Mouse (Mus musculus): ENCODE measurements around the gene Plod3. TPM values are rescaled to one million over a fixed set of nuclear protein-coding genes. Genes with fewer than 3 reads are reported as not detected.

The Plod3 gene
- polyA plus RNA-seq, 1 experiment, result 124 TPM

DNA sequence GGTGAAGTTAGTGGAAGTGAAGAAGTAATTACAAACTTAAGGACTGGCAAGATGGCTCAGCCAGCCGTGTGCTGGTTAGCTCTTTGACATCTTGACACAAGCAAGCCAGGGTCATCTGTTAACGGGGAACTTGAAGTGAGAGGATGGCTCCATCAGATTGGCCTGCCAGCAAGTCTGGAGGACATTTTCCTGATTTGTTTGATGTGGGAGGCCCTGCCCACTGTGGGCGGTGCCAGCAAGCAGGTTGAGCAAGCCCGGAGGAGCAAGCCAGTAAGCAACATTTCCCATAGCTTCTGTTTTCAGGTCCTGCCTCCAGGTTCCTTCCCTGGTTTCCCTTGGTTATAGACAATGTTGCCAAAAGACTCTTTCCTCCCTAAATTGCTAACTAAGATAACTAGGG lies 31.2 kb upstream of the Plod3 start:
- TF ChIP-seq USF1 (IDR thresholded peaks at IDR 0.05; ENCODE audit: low read depth) (no peak), TCF12 (IDR thresholded peaks at IDR 0.05; ENCODE audit: insufficient read depth, poor library complexity, severe bottlenecking) (no peak), E2F4 (IDR thresholded peaks at IDR 0.05; ENCODE audit: insufficient read depth) (no peak), REST (IDR thresholded peaks at IDR 0.05; ENCODE audit: insufficient read depth, insufficient read length) (no peak), SRF (IDR thresholded peaks at IDR 0.05; ENCODE audit: control insufficient read depth, insufficient read length, low read depth) (no peak), MYOG (IDR thresholded peaks at IDR 0.05; ENCODE audit: control insufficient read depth in 1 of 3, insufficient read depth in 1 of 3, insufficient read length in 2 of 3, low read depth in 2 of 3) (no peak), MAX (IDR thresholded peaks at IDR 0.05; ENCODE audit: low read depth) (no peak)
- Histone ChIP-seq H3K36me3 (ENCODE audit: control insufficient read depth, insufficient read depth) (no peaks in the 10 kb centered on the region), H3K79me2 (ENCODE audit: control insufficient read depth, insufficient read depth) (peaks cover 29% of the 10 kb centered on the region), H3ac (ENCODE audit: control insufficient read depth, insufficient read length) (no peak overlapping the region), H3K27me3 (ENCODE audit: control insufficient read depth, insufficient read depth, insufficient read length) (no peaks in the 10 kb centered on the region), H3K4me3 (no peak overlapping the region), H3K4me2 (ENCODE audit: low read depth) (no peak overlapping the region)

DNA sequence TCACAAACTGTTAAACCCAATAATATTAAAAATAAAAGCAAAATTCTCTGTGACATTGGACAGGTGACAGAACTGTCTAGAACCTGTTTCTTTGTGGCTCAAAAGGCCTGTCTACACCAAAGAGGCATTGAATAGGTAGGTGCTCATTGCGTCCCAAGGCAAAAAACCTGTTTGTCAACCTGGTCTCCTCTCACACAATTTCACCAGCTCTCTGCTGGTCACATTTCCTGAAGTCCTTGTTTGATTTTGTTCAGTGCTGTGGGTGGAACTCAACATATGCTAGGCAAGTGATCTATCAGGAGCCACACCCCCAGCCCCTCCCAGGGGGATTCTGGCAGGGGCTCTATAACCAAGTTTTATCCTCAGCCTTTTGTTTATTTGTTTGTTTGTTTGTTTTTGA lies 29.6 kb upstream of the Plod3 start:
- H3K27me3 ChIP-seq (ENCODE audit: control insufficient read depth, insufficient read depth, insufficient read length), result no peaks in the 10 kb centered on the region
- no peak overlapping the region for H3K4me3 ChIP-seq
- no peaks in the 10 kb centered on the region for H3K36me3 ChIP-seq (ENCODE audit: control insufficient read depth, insufficient read depth)
- TF ChIP-seq REST (IDR thresholded peaks at IDR 0.05; ENCODE audit: insufficient read depth, insufficient read length), result no peak
- TF ChIP-seq USF1 (IDR thresholded peaks at IDR 0.05; ENCODE audit: low read depth), result no peak
- TF ChIP-seq E2F4 (IDR thresholded peaks at IDR 0.05; ENCODE audit: insufficient read depth), result no peak
- TF ChIP-seq MYOD1 (IDR thresholded peaks at IDR 0.05; ENCODE audit: control insufficient read depth in 1 of 3, insufficient read length in 2 of 3, low read depth in 2 of 3), result no peak
- H3K79me2 ChIP-seq (ENCODE audit: control insufficient read depth, insufficient read depth), result peaks cover 29% of the 10 kb centered on the region
- H3ac ChIP-seq (ENCODE audit: control insufficient read depth, insufficient read length), result no peak overlapping the region
- no peak overlapping the region for H3K4me2 ChIP-seq (ENCODE audit: low read depth)

- Histone ChIP-seq H3K79me2 (ENCODE audit: control insufficient read depth, insufficient read depth) (peaks cover 19% of the 10 kb centered on the region), H3K27me3 (ENCODE audit: control insufficient read depth, insufficient read depth, insufficient read length) (no peaks in the 10 kb centered on the region), H3K4me3 (no peak overlapping the region), H3K4me2 (ENCODE audit: low read depth) (no peak overlapping the region), H3ac (ENCODE audit: control insufficient read depth, insufficient read length) (no peak overlapping the region), H3K36me3 (ENCODE audit: control insufficient read depth, insufficient read depth) (no peaks in the 10 kb centered on the region)
- TF ChIP-seq MAX (IDR thresholded peaks at IDR 0.05; ENCODE audit: low read depth), result no peak
- TF ChIP-seq TCF3 (IDR thresholded peaks at IDR 0.05; ENCODE audit: insufficient read length, low read depth), result no peak
- TF ChIP-seq E2F4 (IDR thresholded peaks at IDR 0.05; ENCODE audit: insufficient read depth), result no peak
- no peak for TF ChIP-seq CEBPB (IDR thresholded peaks at IDR 0.05; ENCODE audit: insufficient read depth, poor library complexity, severe bottlenecking)
- no peak for TF ChIP-seq TCF12 (IDR thresholded peaks at IDR 0.05; ENCODE audit: insufficient read depth, poor library complexity, severe bottlenecking)
- no peak for TF ChIP-seq USF1 (IDR thresholded peaks at IDR 0.05; ENCODE audit: low read depth)
- TF ChIP-seq REST (IDR thresholded peaks at IDR 0.05; ENCODE audit: insufficient read depth, insufficient read length), result no peak
- TF ChIP-seq POLR2AphosphoS2 (IDR thresholded peaks at IDR 0.05; ENCODE audit: insufficient read length, low read depth), result no peak
- TF ChIP-seq MYOD1 (IDR thresholded peaks at IDR 0.05; ENCODE audit: control insufficient read depth in 1 of 3, insufficient read length in 2 of 3, low read depth in 2 of 3), result no peak
- no peak for TF ChIP-seq MYOG (IDR thresholded peaks at IDR 0.05; ENCODE audit: control insufficient read depth in 1 of 3, insufficient read depth in 1 of 3, insufficient read length in 2 of 3, low read depth in 2 of 3)
- TF ChIP-seq POLR2A (IDR thresholded peaks at IDR 0.05; ENCODE audit: insufficient read length, low read depth), result no peak
- no peak for TF ChIP-seq SRF (IDR thresholded peaks at IDR 0.05; ENCODE audit: control insufficient read depth, insufficient read length, low read depth)
These were observed 27.7 kb upstream of the Plod3 start for GRCm38 (mm10) chr5:136958991-136959605.

- H3K36me3 ChIP-seq (ENCODE audit: control insufficient read depth, insufficient read depth), result no peaks in the 10 kb centered on the region
- H3K4me3 ChIP-seq, result no peak overlapping the region
- H3K79me2 ChIP-seq (ENCODE audit: control insufficient read depth, insufficient read depth), result peaks cover 10% of the 10 kb centered on the region
- TF ChIP-seq MYOG (IDR thresholded peaks at IDR 0.05; ENCODE audit: control insufficient read depth in 1 of 3, insufficient read depth in 1 of 3, insufficient read length in 2 of 3, low read depth in 2 of 3) (no peak), MYOD1 (IDR thresholded peaks at IDR 0.05; ENCODE audit: control insufficient read depth in 1 of 3, insufficient read length in 2 of 3, low read depth in 2 of 3) (no peak), SRF (IDR thresholded peaks at IDR 0.05; ENCODE audit: control insufficient read depth, insufficient read length, low read depth) (no peak), MAX (IDR thresholded peaks at IDR 0.05; ENCODE audit: low read depth) (no peak), REST (IDR thresholded peaks at IDR 0.05; ENCODE audit: insufficient read depth, insufficient read length) (no peak), TCF3 (IDR thresholded peaks at IDR 0.05; ENCODE audit: insufficient read length, low read depth) (no peak), CEBPB (IDR thresholded peaks at IDR 0.05; ENCODE audit: insufficient read depth, poor library complexity, severe bottlenecking) (no peak), POLR2AphosphoS2 (IDR thresholded peaks at IDR 0.05; ENCODE audit: insufficient read length, low read depth) (no peak), POLR2A (IDR thresholded peaks at IDR 0.05; ENCODE audit: insufficient read length, low read depth) (no peak), TCF12 (IDR thresholded peaks at IDR 0.05; ENCODE audit: insufficient read depth, poor library complexity, severe bottlenecking) (no peak), USF1 (IDR thresholded peaks at IDR 0.05; ENCODE audit: low read depth) (no peak)
- no peak overlapping the region for H3K4me2 ChIP-seq (ENCODE audit: low read depth)
- no peak overlapping the region for H3ac ChIP-seq (ENCODE audit: control insufficient read depth, insufficient read length)
- no peaks in the 10 kb centered on the region for H3K27me3 ChIP-seq (ENCODE audit: control insufficient read depth, insufficient read depth, insufficient read length)
These were observed 26.8 kb upstream of the Plod3 start for GRCm38 (mm10) chr5:136960053-136960452.

DNA sequence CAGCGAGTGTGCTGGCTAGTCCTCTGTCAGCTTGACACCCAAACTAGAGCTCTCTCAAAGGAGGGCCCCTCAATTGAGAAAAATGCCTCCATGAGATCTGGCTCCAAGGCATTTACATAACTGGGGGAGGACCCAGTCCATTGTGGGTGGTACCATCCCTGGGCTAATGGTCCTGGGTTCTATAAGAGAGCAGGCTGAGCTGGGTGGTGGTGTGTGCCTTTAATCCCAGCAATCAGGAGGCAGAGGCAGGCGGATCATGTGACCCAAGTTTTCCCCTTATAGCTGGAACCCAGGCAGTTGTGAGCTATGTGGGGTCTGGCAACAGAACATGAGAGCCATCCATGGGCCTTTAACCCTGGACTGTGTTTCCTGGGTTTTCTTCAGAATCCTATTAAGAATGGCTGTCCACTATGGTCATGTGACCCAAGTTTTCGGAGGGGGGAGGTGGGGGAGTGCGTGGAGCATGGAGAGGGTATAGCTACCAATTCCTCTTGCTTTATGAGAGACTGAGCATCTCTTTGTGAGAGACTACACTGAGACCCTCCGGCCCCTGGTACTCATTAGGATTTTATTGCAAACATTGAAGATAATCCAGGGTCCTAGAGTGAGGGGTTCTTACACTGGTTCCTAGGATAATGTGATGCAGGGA lies 25.4 kb upstream of the Plod3 start:
- no peaks in the 10 kb centered on the region for H3K27me3 ChIP-seq (ENCODE audit: control insufficient read depth, insufficient read depth, insufficient read length)
- TF ChIP-seq USF1 (IDR thresholded peaks at IDR 0.05; ENCODE audit: low read depth) (peak; percentile 65), SRF (IDR thresholded peaks at IDR 0.05; ENCODE audit: control insufficient read depth, insufficient read length, low read depth) (no peak)
- no peaks in the 10 kb centered on the region for H3K79me2 ChIP-seq (ENCODE audit: control insufficient read depth, insufficient read depth)

More for the DNA sequence above, 25.4 kb upstream of the Plod3 start:
- peak overlapping the region; percentile 79 for H3K4me2 ChIP-seq (ENCODE audit: low read depth)
- H3K4me3 ChIP-seq, result peak overlapping the region; percentile 62
- H3K36me3 ChIP-seq (ENCODE audit: control insufficient read depth, insufficient read depth), result no peaks in the 10 kb centered on the region
- peak overlapping the region; percentile 23 for H3ac ChIP-seq (ENCODE audit: control insufficient read depth, insufficient read length)

Measured in myocyte (in vitro differentiated cells).